Mouse (Mus musculus) embryonic fibroblast, embryonic 13.5 days (primary cell): Measurements from ENCODE around the gene Coq10a. TPM values are rescaled to one million over a fixed set of nuclear protein-coding genes. Genes with fewer than 3 reads are reported as not detected.

ENCODE experiments used
- H3K27ac ChIP-seq: 2 replicates; pipeline ENCODE4 v1.5.1; 2012; ENCODE audit warnings: low read length, control low read depth, inconsistent platforms; ENCODE audit not compliant: insufficient read depth
- H3K4me1 ChIP-seq: 2 replicates; pipeline ENCODE4 v1.6.1; 2011; ENCODE audit warnings: low read length; ENCODE audit not compliant: control insufficient read depth, insufficient read depth
- H3K4me3 ChIP-seq: 2 replicates; pipeline ENCODE4 v1.5.1; 2011; ENCODE audit warnings: mild to moderate bottlenecking, control low read depth, low read length; ENCODE audit not compliant: insufficient read depth
- CTCF ChIP-seq: IDR thresholded peaks from 2 replicates; pipeline ENCODE4 v1.5.1; 2011; ENCODE audit warnings: mild to moderate bottlenecking, control low read depth, low read length, moderate library complexity, borderline replicate concordance; ENCODE audit not compliant: insufficient read depth
- POLR2A ChIP-seq: IDR thresholded peaks from 2 replicates; pipeline ENCODE4 v1.6.1; 2011; ENCODE audit warnings: low read depth, mild to moderate bottlenecking, control low read depth, low read length, moderate library complexity
- polyA plus RNA-seq: library from polyadenylated mRNA; stranded (reverse); fragments of >200 nt; gene quantifications from 2 replicates; pipeline ENCODE4 v1.2.4, GENCODE M21; 2011; ENCODE audit warnings: low read depth; ENCODE audit not compliant: missing spikeins, insufficient read length

Gene Coq10a
- 20.5 and 24.6 TPM in 2 replicates for polyA plus RNA-seq

GRCm38 (mm10) chr10:128368402-128369217, at the start of gene Coq10a:
TSS of gene Coq10a (minus strand) at chr10:128368997.
- peak; percentile 94 for TF ChIP-seq POLR2A
- no peak for TF ChIP-seq CTCF
- Histone ChIP-seq H3K4me1 (peaks cover 4% of the 10 kb centered on the region; the same call in 1 of the 2 replicates), H3K4me3 (peak within 1 kb of the TSS; percentile 72), H3K27ac (peak within 1 kb of the TSS; percentile 63)

GRCm38 (mm10) chr10:128414848-128415247, 46.1 kb upstream of the Coq10a start:
- no peak overlapping the region for H3K27ac ChIP-seq
- no peak overlapping the region for H3K4me3 ChIP-seq
- no peak for TF ChIP-seq POLR2A
- TF ChIP-seq CTCF: no peak
- peaks cover 10% of the 10 kb centered on the region for H3K4me1 ChIP-seq

GRCm38 (mm10) chr10:128413076-128413475, 44.3 kb upstream of the Coq10a start:
- H3K4me1 ChIP-seq: peaks cover 13% of the 10 kb centered on the region
- no peak overlapping the region for H3K27ac ChIP-seq
- peak overlapping the region; percentile 86 for H3K4me3 ChIP-seq
- TF ChIP-seq CTCF (no peak), POLR2A (no peak)

- H3K27ac ChIP-seq: no peak overlapping the region
- peak overlapping the region; percentile 86 for H3K4me3 ChIP-seq
- TF ChIP-seq POLR2A (no peak), CTCF (no peak)
- peaks cover 13% of the 10 kb centered on the region for H3K4me1 ChIP-seq
These were observed 43.8 kb upstream of the Coq10a start for GRCm38 (mm10) chr10:128412558-128412957.

GRCm38 (mm10) chr10:128412055-128412381, 43.2 kb upstream of the Coq10a start:
- Histone ChIP-seq H3K4me3 (peak overlapping the region; percentile 86), H3K27ac (peak overlapping the region; percentile 41), H3K4me1 (peaks cover 13% of the 10 kb centered on the region)
- TF ChIP-seq POLR2A (no peak), CTCF (no peak)

GRCm38 (mm10) chr10:128411211-128412054, 42.6 kb upstream of the Coq10a start, which contains the start of the genes Nabp2 and Rnf41:
TSS of gene Nabp2 (minus strand) at chr10:128411492.
TSS of gene Rnf41 (plus strand) at chr10:128411657.
- TF ChIP-seq CTCF (no peak), POLR2A (peak; percentile 92)

GRCm38 (mm10) chr10:128410560-128410845, 41.7 kb upstream of the Coq10a start:
- Histone ChIP-seq H3K4me3 (peak overlapping the region; percentile 58), H3K4me1 (peaks cover 13% of the 10 kb centered on the region), H3K27ac (peak overlapping the region; percentile 91)
- TF ChIP-seq CTCF (no peak), POLR2A (peak; percentile 22)

More at GRCm38 (mm10) chr10:128411211-128412054, 42.6 kb upstream of the Coq10a start, which contains the start of the genes Nabp2 and Rnf41:
- Histone ChIP-seq H3K4me3 (peak within 1 kb of the TSS; percentile 86), H3K4me1 (peaks cover 13% of the 10 kb centered on the region), H3K27ac (peak within 1 kb of the TSS; percentile 91)

- Histone ChIP-seq H3K4me1 (peaks cover 13% of the 10 kb centered on the region), H3K4me3 (peak overlapping the region; percentile 82)
- TF ChIP-seq CTCF (peak; percentile 51), POLR2A (peak; percentile 44; the same call in 1 of the 2 replicates)
These were observed 41.1 kb upstream of the Coq10a start for GRCm38 (mm10) chr10:128409692-128410559.

More at GRCm38 (mm10) chr10:128409692-128410559, 41.1 kb upstream of the Coq10a start:
- H3K27ac ChIP-seq: peak overlapping the region; percentile 91
